Mouse (Mus musculus) forebrain, embryonic 16.5 days (tissue): Measurements from ENCODE around the gene Fto. TPM values are rescaled to one million over a fixed set of nuclear protein-coding genes. Genes with fewer than 3 reads are reported as not detected.

Experiments
- ATAC-seq: fragments of 200-750 bp; cut with Nextera tagmentation; 2 replicates; pipeline ENCODE4 v1.8.0; 2017; ENCODE audit warnings: mild to moderate bottlenecking, moderate library complexity
- H3K27ac ChIP-seq: fragments of 300-500 bp; sonication (generic); 2 replicates; pipeline ENCODE4 v1.5.1; 2014; ENCODE audit warnings: low read length, control low read depth
- H3K27me3 ChIP-seq: fragments of 300-500 bp; sonication (generic); replicated peaks from 2 replicates; pipeline ENCODE4 v1.6.1; 2014; ENCODE audit warnings: low read length; ENCODE audit not compliant: control insufficient read depth, insufficient read depth
- H3K36me3 ChIP-seq: fragments of 300-500 bp; sonication (generic); 2 replicates; pipeline ENCODE4 v1.6.1; 2014; ENCODE audit not compliant: control insufficient read depth, insufficient read depth
- H3K4me1 ChIP-seq: fragments of 300-500 bp; sonication (generic); replicated peaks from 2 replicates; pipeline ENCODE4 v1.6.1; 2014; ENCODE audit warnings: low read length; ENCODE audit not compliant: control insufficient read depth, insufficient read depth
- H3K4me2 ChIP-seq: fragments of 300-500 bp; sonication (generic); 2 replicates; pipeline ENCODE4 v1.6.1; 2014; ENCODE audit warnings: mild to moderate bottlenecking, low read length, control low read depth
- H3K4me3 ChIP-seq: fragments of 300-500 bp; sonication (generic); replicated peaks from 2 replicates; pipeline ENCODE4 v1.5.1; 2014; ENCODE audit warnings: mild to moderate bottlenecking, low read length, control low read depth
- H3K9ac ChIP-seq: fragments of 300-500 bp; sonication (generic); replicated peaks from 2 replicates; pipeline ENCODE4 v1.6.1; 2014; ENCODE audit warnings: low read depth, low read length, control low read depth
- H3K9me3 ChIP-seq: fragments of 300-500 bp; sonication (generic); 2 replicates; pipeline ENCODE4 v1.6.1; 2016; ENCODE audit warnings: low read length; ENCODE audit not compliant: control insufficient read depth
- WGBS: fragments of 180-500 bp; shearing (Covaris S2); extraction: QIAGEN DNeasy Blood & Tissue Kit; methylation state at CpG from one replicate; pipeline ENCODE4 v1.1.7; 2014; 5-methylcytosine and 5-hydroxymethylcytosine counted together
- polyA plus RNA-seq: library from polyadenylated mRNA; unstranded; fragments of >200 nt; fragmentation: Nextera tagmentation; extraction: Ambion mirVana; gene quantifications from 2 replicates; pipeline ENCODE4 v1.2.1, GENCODE M21; 2015

Fto gene
- polyA plus RNA-seq, 1 experiment from 2014 or later = 132 TPM

- peaks cover 8% of the 10 kb centered on the region; the same call in 1 of the 2 replicates for H3K27me3 ChIP-seq
- no peak overlapping the region for H3K9ac ChIP-seq
- no peak for ATAC-seq
- H3K9me3 ChIP-seq = no peaks in the 10 kb centered on the region
- no peaks in the 10 kb centered on the region for H3K36me3 ChIP-seq
- peaks cover 15% of the 10 kb centered on the region for H3K4me1 ChIP-seq
- no peak overlapping the region for H3K4me2 ChIP-seq
- no peak overlapping the region for H3K4me3 ChIP-seq
- H3K27ac ChIP-seq = no peak overlapping the region
- WGBS = 42% methylated on average over 5 of the region's 5 CpGs
Measured at GRCm38 (mm10) chr8:91510716-91511115, 197.4 kb downstream of the Fto start.

- Histone ChIP-seq H3K4me1 (peaks cover 22% of the 10 kb centered on the region), H3K9ac (no peak overlapping the region), H3K9me3 (no peaks in the 10 kb centered on the region), H3K27me3 (peaks cover 8% of the 10 kb centered on the region; the same call in 1 of the 2 replicates), H3K4me2 (no peak overlapping the region), H3K4me3 (no peak overlapping the region), H3K27ac (no peak overlapping the region), H3K36me3 (no peaks in the 10 kb centered on the region)
- 83% methylated on average over 4 of the region's 4 CpGs for WGBS
- ATAC-seq = no peak
Measured at GRCm38 (mm10) chr8:91511943-91512342, 198.6 kb downstream of the Fto start.

- Histone ChIP-seq H3K4me3 (no peak overlapping the region), H3K4me2 (no peak overlapping the region), H3K9me3 (no peaks in the 10 kb centered on the region), H3K27ac (no peak overlapping the region), H3K27me3 (0 out of 2 replicates have a peak, but pooled peaks cover 6% of the 10 kb centered on the region), H3K9ac (no peak overlapping the region), H3K36me3 (no peaks in the 10 kb centered on the region), H3K4me1 (peaks cover 16% of the 10 kb centered on the region)
- ATAC-seq = peak; percentile 50; the same call in 1 of the 2 replicates
- 17% methylated on average over 16 of the region's 16 CpGs for WGBS
Measured at GRCm38 (mm10) chr8:91514752-91515478, 201.6 kb downstream of the Fto start.

- Histone ChIP-seq H3K9me3 (no peaks in the 10 kb centered on the region), H3K27me3 (0 out of 2 replicates have a peak, but pooled peaks cover 2% of the 10 kb centered on the region), H3K9ac (no peak overlapping the region), H3K4me1 (peaks cover 16% of the 10 kb centered on the region), H3K36me3 (no peaks in the 10 kb centered on the region), H3K4me2 (no peak overlapping the region), H3K27ac (no peak overlapping the region), H3K4me3 (no peak overlapping the region)
- WGBS = 23% methylated on average over 7 of the region's 7 CpGs
- no peak for ATAC-seq
Measured at GRCm38 (mm10) chr8:91516422-91516821, 203.1 kb downstream of the Fto start.

GRCm38 (mm10) chr8:91518085-91518484, 204.8 kb downstream of the Fto start:
- H3K4me3 ChIP-seq = no peak overlapping the region
- no peak overlapping the region for H3K4me2 ChIP-seq
- H3K36me3 ChIP-seq = no peaks in the 10 kb centered on the region
- peaks cover 16% of the 10 kb centered on the region for H3K4me1 ChIP-seq
- no peaks in the 10 kb centered on the region for H3K9me3 ChIP-seq
- no peaks in the 10 kb centered on the region for H3K27me3 ChIP-seq
- no peak overlapping the region for H3K9ac ChIP-seq
- H3K27ac ChIP-seq = no peak overlapping the region
- WGBS = 65% methylated on average over 6 of the region's 6 CpGs
- no peak for ATAC-seq

GRCm38 (mm10) chr8:91522201-91522600, 208.9 kb downstream of the Fto start:
- Histone ChIP-seq H3K4me1 (peaks cover 10% of the 10 kb centered on the region), H3K4me2 (no peak overlapping the region), H3K27ac (no peak overlapping the region), H3K27me3 (no peaks in the 10 kb centered on the region; the same call in 1 of the 2 replicates), H3K9ac (no peak overlapping the region), H3K36me3 (no peaks in the 10 kb centered on the region), H3K9me3 (no peaks in the 10 kb centered on the region), H3K4me3 (no peak overlapping the region)
- WGBS = 80% methylated on average over 12 of the region's 12 CpGs
- no peak for ATAC-seq

GRCm38 (mm10) chr8:91524056-91524864, 210.9 kb downstream of the Fto start:
- H3K4me1 ChIP-seq = peaks cover 10% of the 10 kb centered on the region
- WGBS = 51% methylated on average over 16 of the region's 16 CpGs
- no peak overlapping the region for H3K9ac ChIP-seq
- H3K4me2 ChIP-seq = no peak overlapping the region
- H3K4me3 ChIP-seq = no peak overlapping the region
- H3K27ac ChIP-seq = no peak overlapping the region
- H3K9me3 ChIP-seq = no peaks in the 10 kb centered on the region
- peaks cover 2% of the 10 kb centered on the region; the same call in 1 of the 2 replicates for H3K27me3 ChIP-seq
- no peak for ATAC-seq
- H3K36me3 ChIP-seq = no peaks in the 10 kb centered on the region

- peaks cover 10% of the 10 kb centered on the region for H3K4me1 ChIP-seq
- H3K36me3 ChIP-seq = no peaks in the 10 kb centered on the region
- ATAC-seq = no peak
- H3K27ac ChIP-seq = no peak overlapping the region
- H3K4me2 ChIP-seq = no peak overlapping the region
- H3K4me3 ChIP-seq = no peak overlapping the region
- 19% methylated on average over 4 of the region's 4 CpGs for WGBS
- no peak overlapping the region for H3K9ac ChIP-seq
- no peaks in the 10 kb centered on the region for H3K9me3 ChIP-seq
- peaks cover 2% of the 10 kb centered on the region; the same call in 1 of the 2 replicates for H3K27me3 ChIP-seq
Measured at GRCm38 (mm10) chr8:91524865-91525250, 211.5 kb downstream of the Fto start.

GRCm38 (mm10) chr8:91525342-91525817, 212.1 kb downstream of the Fto start:
- H3K36me3 ChIP-seq = no peaks in the 10 kb centered on the region
- H3K4me3 ChIP-seq = no peak overlapping the region
- 6% methylated on average over 10 of the region's 10 CpGs for WGBS
- H3K9me3 ChIP-seq = no peaks in the 10 kb centered on the region
- ATAC-seq = no peak
- H3K27me3 ChIP-seq = peaks cover 2% of the 10 kb centered on the region; the same call in 1 of the 2 replicates
- no peak overlapping the region for H3K27ac ChIP-seq
- no peak overlapping the region for H3K9ac ChIP-seq
- no peak overlapping the region for H3K4me2 ChIP-seq
- peaks cover 10% of the 10 kb centered on the region for H3K4me1 ChIP-seq
